Mouse (Mus musculus): ENCODE data around the gene Fnbp1l.

Fnbp1l gene

GRCm38 (mm10) chr3:122520365-122520764 is 99.2 kb downstream of the Fnbp1l start:
- no peak for DNase-seq

- DNase-seq, result no peak
These were observed 100.4 kb downstream of the Fnbp1l start for GRCm38 (mm10) chr3:122519082-122519481.

GRCm38 (mm10) chr3:122518231-122518736 is 101.2 kb downstream of the Fnbp1l start:
- DNase-seq, result peak; percentile 46

DNA sequence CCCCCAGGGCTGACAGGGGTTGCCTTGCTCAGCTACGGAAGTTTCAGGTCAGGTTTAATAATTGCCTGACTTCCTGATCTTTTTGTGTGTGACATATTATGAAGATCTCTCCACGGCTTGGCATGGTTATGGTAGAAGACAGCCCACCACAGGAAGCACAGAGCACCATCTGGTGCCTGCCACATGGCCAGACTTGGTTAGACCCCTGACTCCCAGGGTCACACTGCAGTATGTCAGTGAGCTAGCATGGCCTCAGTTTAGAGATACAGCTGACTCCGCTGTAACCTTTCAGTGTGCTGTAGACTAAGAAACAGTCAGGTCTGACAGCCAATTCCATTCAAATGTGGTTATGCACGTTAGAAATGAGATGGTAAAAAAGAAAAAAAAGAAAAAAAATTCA is 101.8 kb downstream of the Fnbp1l start:
- DNase-seq, result no peak

- no peak for DNase-seq
These were observed 103.2 kb downstream of the Fnbp1l start for GRCm38 (mm10) chr3:122516327-122516695.

GRCm38 (mm10) chr3:122515568-122516326 is 103.8 kb downstream of the Fnbp1l start:
- no peak for DNase-seq

DNA sequence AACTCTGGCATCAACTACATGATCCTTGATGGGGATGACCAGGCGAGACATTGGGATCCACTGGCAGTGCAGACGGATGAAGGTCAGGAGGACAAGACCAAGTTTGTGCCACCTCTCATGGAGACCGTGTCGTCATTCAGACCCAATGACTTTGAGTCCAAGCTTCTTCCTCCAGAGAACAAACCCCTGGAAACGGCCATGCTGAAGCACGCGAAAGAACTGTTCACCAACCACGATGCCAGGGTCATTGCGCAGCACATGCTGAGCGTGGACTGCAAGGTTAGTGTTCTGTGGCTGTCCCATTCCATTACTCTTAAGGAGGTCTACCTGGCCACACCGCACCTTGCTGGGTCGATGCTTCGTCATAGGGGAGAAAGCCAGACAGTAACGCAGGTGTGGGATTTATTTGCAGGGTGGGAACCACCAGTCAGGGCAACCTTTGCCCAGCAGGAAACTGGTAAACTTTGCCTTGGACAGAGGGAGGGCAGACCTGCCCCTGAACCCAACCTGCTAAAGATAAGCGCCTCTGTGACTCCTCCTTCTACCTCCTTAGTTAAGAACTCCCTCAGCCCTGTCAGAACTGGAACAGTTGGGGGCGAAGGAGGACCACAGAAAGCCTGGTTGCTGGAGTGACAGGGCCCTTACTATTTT is 106.7 kb downstream of the Fnbp1l start:
- DNase-seq, result no peak

GRCm38 (mm10) chr3:122511721-122512619 is 107.5 kb downstream of the Fnbp1l start:
- no peak for DNase-seq

- no peak for DNase-seq
These were observed 108.6 kb downstream of the Fnbp1l start for GRCm38 (mm10) chr3:122510932-122511331.

- DNase-seq, result no peak
These were observed 109.2 kb downstream of the Fnbp1l start for GRCm38 (mm10) chr3:122510240-122510750.

- DNase-seq, result no peak
These were observed 109.8 kb downstream of the Fnbp1l start for GRCm38 (mm10) chr3:122509534-122510239.

DNA sequence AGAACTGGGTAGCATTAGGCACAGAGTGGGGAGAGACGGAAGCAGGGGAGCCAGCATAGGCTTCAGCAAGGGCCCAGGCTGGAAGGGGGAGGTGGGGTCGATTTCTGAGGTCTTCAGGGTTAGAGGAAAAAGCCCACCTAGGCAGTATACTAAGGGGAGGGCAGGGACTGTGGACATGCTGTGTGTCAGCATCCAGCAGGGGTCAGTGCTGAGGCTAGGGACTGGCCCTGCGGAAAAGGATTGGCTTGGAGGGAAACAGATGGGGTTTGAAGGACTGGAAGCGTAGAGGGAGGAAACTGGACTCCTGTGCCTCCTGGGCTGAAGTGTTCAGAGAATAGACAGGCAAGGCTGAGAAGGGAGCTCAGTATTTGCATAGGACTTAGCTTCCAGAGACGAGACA is 110.4 kb downstream of the Fnbp1l start:
- DNase-seq, result peak; percentile 66

DNA sequence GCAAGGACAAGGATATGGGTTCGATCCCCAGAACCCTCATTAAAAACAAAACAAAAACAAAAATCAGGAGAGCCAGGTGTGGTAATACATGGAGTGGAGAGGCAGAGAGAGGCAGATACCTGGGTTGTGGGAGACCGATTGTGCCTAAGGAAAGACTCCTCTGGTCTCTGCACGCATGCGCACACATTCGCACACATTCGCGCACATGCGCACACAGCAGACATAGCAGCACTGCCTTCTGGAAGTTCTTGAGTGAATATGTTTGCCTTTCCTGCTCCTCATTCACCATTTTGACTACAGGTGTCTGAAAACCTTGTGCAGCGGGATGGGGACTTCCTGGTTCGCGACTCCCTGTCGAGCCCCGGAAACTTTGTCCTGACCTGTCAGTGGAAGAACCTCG is 111.7 kb downstream of the Fnbp1l start:
- no peak for DNase-seq

GRCm38 (mm10) chr3:122506343-122506916 is 113.1 kb downstream of the Fnbp1l start:
- no peak for DNase-seq

DNA sequence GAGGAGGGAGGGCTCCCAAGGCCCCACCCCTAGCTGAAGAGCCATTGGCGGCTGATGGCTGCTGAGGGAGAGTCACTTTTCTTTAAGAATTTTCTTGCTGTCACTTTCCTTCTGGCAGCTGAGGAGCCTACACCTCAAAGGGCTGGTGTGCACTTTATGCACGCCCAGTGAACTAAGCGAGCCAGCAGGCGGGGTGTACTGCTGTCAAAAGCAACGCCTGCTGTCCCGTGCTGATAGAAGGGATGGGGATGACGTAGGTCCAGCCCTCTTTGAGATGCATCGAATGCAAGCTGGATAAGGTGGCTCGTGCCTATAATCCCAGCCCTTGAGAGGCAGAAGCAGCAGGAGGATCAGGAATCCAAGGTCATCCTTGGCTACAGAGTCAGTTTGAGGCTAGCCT is 118.6 kb downstream of the Fnbp1l start:
- no peak for DNase-seq

DNA sequence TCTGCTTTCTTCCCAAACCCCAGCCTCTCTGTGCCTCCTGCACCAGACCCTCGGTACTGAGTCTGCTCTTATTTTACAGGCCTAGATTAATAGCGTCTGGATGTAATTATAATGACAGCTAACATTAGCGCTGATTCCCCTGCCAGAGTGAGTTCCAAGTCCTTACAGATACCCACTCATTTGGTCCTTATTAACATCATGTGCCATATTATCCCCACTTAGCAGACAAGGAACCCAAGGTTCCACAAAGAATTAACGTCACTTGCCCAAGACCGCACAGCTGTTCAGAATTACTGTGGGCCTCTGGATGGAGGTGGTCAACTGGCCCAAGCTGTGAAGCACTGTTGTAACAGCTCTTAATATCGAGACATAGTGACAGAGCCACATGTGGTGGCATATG is 119.9 kb downstream of the Fnbp1l start:
- DNase-seq, result no peak

- no peak for DNase-seq
These were observed 121.0 kb downstream of the Fnbp1l start for GRCm38 (mm10) chr3:122498528-122498927.

- no peak for DNase-seq
These were observed 121.6 kb downstream of the Fnbp1l start for GRCm38 (mm10) chr3:122497871-122498270.

- DNase-seq, result no peak
These were observed 124.8 kb downstream of the Fnbp1l start for GRCm38 (mm10) chr3:122494764-122495163.

DNA sequence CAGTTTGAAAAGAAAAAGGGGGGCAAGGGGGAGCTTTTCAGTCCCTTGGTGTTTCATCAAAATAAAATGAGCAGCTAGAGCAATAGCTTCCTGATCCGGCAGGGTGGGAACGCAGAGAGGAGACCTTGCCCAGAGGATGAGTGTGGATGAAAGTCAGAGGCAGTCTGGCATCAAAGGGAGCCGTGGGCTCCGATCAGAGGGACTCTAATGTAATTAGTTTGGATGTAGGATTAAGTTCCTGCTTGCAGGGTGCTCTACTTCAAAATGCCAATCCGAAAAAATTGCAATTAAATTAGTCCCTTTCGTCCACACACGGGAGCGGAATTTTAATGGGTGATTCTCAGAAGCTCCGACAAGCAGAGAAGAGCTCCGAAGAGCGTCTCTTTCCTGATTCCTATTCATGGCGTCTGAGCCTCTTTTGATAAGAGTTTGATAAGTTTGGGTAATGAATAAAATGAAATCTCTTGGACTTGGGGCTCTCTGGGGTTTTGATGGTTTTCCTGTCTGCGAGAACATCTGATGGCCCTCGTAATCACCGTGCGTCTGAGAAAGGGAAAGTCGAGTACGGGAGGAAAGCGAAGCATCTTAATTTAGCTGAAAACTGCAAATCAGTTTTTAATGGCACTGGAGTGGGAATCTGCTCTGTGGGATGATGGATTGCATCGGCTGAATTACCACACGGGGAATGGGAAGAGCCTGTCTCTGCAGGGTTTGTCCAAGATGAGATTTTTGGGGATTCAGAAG is 126.5 kb downstream of the Fnbp1l start:
- no peak for DNase-seq

GRCm38 (mm10) chr3:122492006-122492405 is 127.5 kb downstream of the Fnbp1l start:
- no peak for DNase-seq

Data from right cerebral cortex, postnatal 4 days (tissue).